Mouse (Mus musculus) erythroblast, embryonic 14.5 days (primary cell): ENCODE measurements around the gene Git2.

Experiments used
- GATA1 ChIP-seq: IDR thresholded peaks from 2 replicates; pipeline ENCODE4 v1.6.1; 2012; ENCODE audit warnings: low read length, inconsistent platforms, mixed read lengths
- TAL1 ChIP-seq: IDR thresholded peaks from 3 replicates; pipeline ENCODE4 v1.6.1; 2012; ENCODE audit warnings: low read length, inconsistent platforms, mixed read lengths

DNA sequence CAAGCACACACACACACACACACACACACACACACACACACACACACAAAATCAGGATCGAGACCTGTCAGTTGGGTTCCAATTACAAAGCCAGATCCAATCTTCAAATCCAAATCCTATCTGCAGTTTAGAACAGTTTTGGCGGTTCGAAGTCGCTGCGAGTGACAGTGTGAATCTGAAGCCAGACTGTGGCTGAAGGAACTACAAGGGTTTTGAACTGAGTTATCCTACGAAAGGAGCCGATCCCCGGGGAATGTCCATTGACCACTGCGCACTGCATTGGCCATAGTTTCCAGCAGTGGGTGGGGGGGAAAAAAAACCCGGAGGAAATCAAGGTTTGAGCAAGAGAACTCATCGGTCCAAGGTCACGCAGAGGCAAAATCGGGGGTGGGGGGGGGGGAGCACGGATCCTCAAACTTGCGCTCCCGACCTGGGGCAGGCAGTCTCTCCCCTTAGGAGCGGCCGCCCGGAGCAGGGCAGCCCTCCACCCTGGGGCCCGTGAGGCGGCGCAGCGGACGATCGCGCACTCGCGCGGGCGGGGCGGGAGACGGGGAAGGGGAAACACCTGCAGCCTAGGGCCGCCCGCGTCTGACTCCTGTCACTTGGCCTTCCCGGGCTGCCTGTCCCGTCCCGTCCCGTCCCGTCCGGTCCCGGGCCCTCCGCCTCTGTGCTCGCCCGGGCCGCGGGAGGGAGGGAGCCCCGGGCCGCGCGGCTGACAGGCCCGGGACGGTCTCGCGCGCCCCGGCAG, 2.7 kb downstream of the Git2 start:
- TF ChIP-seq GATA1 = no peak
- no peak for TF ChIP-seq TAL1
